Mouse (Mus musculus) C2C12 (cell line): ENCODE results near the gene Klf3. TPM values are rescaled to one million over a fixed set of nuclear protein-coding genes. Genes with fewer than 3 reads are reported as not detected.

Experiments
- H3K27me3 ChIP-seq: one replicate; pipeline ENCODE4 v1.6.1; 2011; ENCODE audit not compliant: control insufficient read depth, insufficient read depth, insufficient read length
- H3K36me3 ChIP-seq: one replicate; pipeline ENCODE4 v1.6.1; 2011; ENCODE audit not compliant: control insufficient read depth, insufficient read depth
- H3K4me3 ChIP-seq: one replicate; pipeline ENCODE4 v1.5.1; 2011; ENCODE audit warnings: mild to moderate bottlenecking, control low read depth; ENCODE audit not compliant: poor library complexity, insufficient read depth, severe bottlenecking
- H3K79me2 ChIP-seq: one replicate; pipeline ENCODE4 v1.6.1; 2011; ENCODE audit not compliant: control insufficient read depth, insufficient read depth
- H3K79me3 ChIP-seq: one replicate; pipeline ENCODE4 v1.6.1; 2011; ENCODE audit warnings: low read depth, control low read depth
- H3ac ChIP-seq: one replicate; pipeline ENCODE3; 2011; ENCODE audit warnings: low read depth; ENCODE audit not compliant: control insufficient read depth, insufficient read length
- CEBPB ChIP-seq: IDR thresholded peaks from one replicate; pipeline ENCODE4 v1.6.1; 2011; ENCODE audit warnings: low read depth, mild to moderate bottlenecking, control low read depth, moderate library complexity
- CTCF ChIP-seq: IDR thresholded peaks from one replicate; pipeline ENCODE4 v1.5.1; 2011; ENCODE audit not compliant: control insufficient read depth, insufficient read depth, insufficient read length
- FOSL1 ChIP-seq: IDR thresholded peaks from one replicate; pipeline ENCODE4 v1.8.0; 2011; ENCODE audit warnings: mild to moderate bottlenecking, low read length; ENCODE audit not compliant: poor library complexity, insufficient read depth, severe bottlenecking
- MAX ChIP-seq: IDR thresholded peaks from one replicate; pipeline ENCODE4 v1.6.1; 2011; ENCODE audit warnings: mild to moderate bottlenecking, control low read depth
- MYOD1 ChIP-seq: IDR thresholded peaks from one replicate; pipeline ENCODE4 v1.6.1; 2011; ENCODE audit warnings: low read depth; ENCODE audit not compliant: control insufficient read depth, insufficient read length
- MYOG ChIP-seq: IDR thresholded peaks from one replicate; pipeline ENCODE4 v1.6.1; 2011; ENCODE audit not compliant: control insufficient read depth, insufficient read length; ENCODE audit errors: extremely low read depth
- USF1 ChIP-seq: IDR thresholded peaks from one replicate; pipeline ENCODE4 v1.6.1; 2011; ENCODE audit warnings: low read depth, mild to moderate bottlenecking, control low read depth, moderate library complexity
- polyA plus RNA-seq: library from polyadenylated mRNA; unstranded; fragments of >200 nt; fragmentation: generic; extraction: Trizol; gene quantifications from one replicate; pipeline ENCODE4 v1.2.1, GENCODE M21; 2012; ENCODE audit warnings: missing spikeins

Gene Klf3
- polyA plus RNA-seq, 1 experiment: 9.5 TPM

DNA sequence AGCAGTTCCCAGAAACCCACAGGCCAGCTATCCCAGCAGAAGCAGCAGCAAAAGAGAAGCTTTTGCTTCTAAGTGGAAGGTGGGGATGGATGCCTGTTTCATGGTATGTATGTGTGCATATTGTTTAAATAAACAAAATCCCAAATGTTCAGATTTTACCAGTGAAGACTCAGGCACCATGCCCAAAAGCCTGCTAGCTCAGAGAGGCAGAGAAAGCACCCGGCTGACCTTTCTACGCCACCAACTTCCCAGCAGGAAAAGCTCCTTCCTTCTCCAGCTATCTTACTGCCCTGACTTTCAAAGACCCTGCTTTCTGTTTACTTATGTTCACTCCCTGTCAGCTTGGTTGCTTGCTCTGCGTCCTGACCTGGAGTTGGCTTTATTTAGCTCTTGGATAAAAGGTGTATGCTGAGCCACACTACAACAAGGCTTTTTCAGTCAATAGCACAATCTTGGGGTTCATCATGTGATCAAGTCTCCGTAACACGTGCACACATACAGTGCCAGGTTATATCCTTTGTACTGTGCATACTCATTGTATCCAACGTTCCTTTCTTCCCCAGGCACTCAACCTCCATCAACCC lies 35.9 kb downstream of the Klf3 start:
- Histone ChIP-seq H3K36me3 (no peaks in the 10 kb centered on the region), H3K79me2 (no peaks in the 10 kb centered on the region), H3K27me3 (no peaks in the 10 kb centered on the region), H3ac (no peak overlapping the region), H3K4me3 (no peak overlapping the region), H3K79me3 (no peaks in the 10 kb centered on the region)
- TF ChIP-seq MAX: no peak
- no peak for TF ChIP-seq CTCF
- no peak for TF ChIP-seq MYOG
- TF ChIP-seq FOSL1: no peak

DNA sequence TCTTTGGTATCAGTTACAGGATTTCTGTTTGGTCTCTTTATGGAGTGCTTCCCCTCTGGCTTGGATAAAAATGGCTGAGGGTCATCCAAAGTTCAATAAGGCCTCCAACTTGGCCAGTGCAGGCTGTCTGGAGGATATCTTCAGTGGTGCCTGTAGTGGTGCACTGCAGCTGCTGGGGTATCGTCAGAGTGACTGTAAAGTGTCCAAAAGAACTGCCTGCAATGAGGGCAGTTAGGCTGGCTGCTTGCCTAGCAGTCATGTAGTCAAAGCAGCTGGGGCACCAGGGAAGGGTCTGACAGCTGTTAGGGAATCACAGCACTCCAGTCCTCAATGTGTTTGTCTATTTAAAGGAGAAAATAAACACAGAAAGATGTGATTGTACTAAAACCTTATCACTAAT lies 36.9 kb downstream of the Klf3 start:
- Histone ChIP-seq H3K27me3 (no peaks in the 10 kb centered on the region), H3K79me2 (no peaks in the 10 kb centered on the region), H3K79me3 (no peaks in the 10 kb centered on the region), H3ac (no peak overlapping the region), H3K36me3 (no peaks in the 10 kb centered on the region), H3K4me3 (no peak overlapping the region)
- TF ChIP-seq MAX (no peak), CEBPB (no peak), FOSL1 (no peak), MYOD1 (no peak), USF1 (no peak), CTCF (no peak), MYOG (no peak)

DNA sequence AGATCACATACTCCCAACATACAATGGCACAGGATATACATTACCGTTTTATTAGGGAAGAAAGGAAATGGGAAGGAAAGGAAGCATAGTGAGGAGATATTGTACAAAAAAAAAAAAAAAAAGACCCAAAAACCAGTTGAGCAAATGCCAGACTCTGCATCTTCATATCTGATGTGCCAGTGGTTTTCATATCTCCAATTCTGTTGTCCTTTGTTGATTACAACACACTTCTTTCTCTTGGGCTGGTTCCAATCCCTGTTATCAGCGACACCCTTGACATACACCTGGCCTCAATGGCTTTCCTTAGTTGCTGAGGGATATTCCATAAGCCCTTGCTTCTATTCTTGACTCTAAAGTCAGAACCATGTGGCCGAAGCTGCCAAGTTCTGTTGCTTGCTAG lies 41.4 kb downstream of the Klf3 start:
- Histone ChIP-seq H3K27me3 (no peaks in the 10 kb centered on the region), H3K36me3 (no peaks in the 10 kb centered on the region), H3K79me3 (no peaks in the 10 kb centered on the region), H3K79me2 (no peaks in the 10 kb centered on the region), H3ac (no peak overlapping the region), H3K4me3 (no peak overlapping the region)
- no peak for TF ChIP-seq CEBPB
- no peak for TF ChIP-seq USF1

DNA sequence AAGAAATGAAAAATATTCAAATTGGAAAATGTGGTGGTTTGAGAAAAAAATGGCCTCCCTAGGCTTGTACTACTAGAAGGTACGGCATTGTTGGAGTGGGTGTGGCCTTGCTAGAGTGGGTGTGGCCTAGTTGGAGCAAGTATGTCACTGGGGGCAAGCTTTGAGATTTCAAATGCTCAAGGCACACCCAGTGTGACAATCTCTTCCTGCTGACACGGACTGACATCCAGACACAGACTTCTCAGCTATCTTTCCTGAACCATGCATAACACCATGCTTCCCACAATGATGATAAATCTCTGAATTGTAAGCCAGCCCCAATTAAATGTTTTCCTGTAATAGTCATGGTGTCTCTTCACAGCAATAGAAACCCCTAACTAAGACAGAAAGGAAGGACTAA lies 44.1 kb downstream of the Klf3 start:
- no peaks in the 10 kb centered on the region for H3K79me3 ChIP-seq
- H3K4me3 ChIP-seq: no peak overlapping the region
- H3ac ChIP-seq: no peak overlapping the region
- H3K27me3 ChIP-seq: no peaks in the 10 kb centered on the region
- no peaks in the 10 kb centered on the region for H3K79me2 ChIP-seq
- TF ChIP-seq MYOD1: no peak
- H3K36me3 ChIP-seq: no peaks in the 10 kb centered on the region

DNA sequence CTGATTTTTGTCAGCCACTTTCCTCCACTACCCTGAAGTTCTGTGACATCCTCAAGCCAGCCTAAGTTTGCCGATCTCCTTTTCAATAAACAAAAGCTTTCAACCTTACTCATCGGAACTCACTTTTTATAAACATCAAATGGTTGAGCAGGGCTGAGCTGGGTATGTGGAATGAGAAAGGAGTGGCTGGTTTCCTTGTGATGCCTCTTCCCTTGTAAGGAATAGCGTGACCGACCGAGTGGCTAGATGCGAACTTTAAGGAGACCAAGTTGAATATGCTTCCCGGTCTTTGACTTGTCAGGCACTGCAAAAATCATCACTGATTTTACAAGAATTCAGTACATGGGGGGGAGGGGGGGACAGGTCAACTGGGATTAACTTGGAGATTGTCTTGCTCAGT lies 46.7 kb downstream of the Klf3 start:
- Histone ChIP-seq H3K79me2 (no peaks in the 10 kb centered on the region), H3K36me3 (no peaks in the 10 kb centered on the region), H3ac (no peak overlapping the region), H3K79me3 (no peaks in the 10 kb centered on the region), H3K4me3 (no peak overlapping the region), H3K27me3 (no peaks in the 10 kb centered on the region)
- no peak for TF ChIP-seq MYOG
- TF ChIP-seq CTCF: no peak
- TF ChIP-seq FOSL1: no peak
- TF ChIP-seq MAX: no peak
- TF ChIP-seq CEBPB: no peak
- no peak for TF ChIP-seq USF1
- TF ChIP-seq MYOD1: no peak

DNA sequence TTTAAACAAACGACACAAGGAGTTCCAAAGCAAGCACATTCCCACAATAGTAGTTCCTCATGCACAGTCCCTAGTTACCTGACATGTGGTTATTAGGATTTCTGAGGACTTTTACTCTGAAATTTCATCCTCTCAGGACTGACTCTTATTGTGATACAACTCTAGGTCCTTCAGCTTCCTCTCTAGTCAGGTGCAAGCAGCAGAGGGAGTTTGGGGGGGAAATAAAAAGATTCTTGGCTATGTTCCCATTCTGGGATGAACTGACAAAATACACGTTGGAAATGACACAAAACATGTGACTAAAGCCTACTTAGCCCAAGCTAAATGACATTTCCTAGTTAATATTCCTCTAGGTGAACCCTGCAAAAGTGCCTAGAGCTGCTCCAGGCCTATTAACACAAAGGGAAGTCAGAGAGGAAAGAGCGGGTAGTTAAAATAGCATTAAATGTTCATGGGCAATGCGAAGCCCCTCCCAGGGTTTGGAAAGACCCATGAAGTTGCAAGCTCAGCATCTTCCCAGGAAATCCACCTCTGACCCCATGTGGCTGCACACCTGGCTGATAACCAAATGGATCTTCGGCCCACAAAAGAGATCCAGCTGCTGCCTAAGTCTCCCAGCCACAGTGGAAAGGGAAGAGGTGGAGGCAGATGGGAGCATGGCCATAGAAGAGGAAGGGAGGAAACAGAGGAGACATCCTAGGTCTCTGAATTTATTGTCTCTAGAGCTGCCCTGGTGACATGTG lies 49.6 kb downstream of the Klf3 start:
- no peak overlapping the region for H3ac ChIP-seq

More for the DNA sequence above, 49.6 kb downstream of the Klf3 start:
- Histone ChIP-seq H3K36me3 (no peaks in the 10 kb centered on the region), H3K27me3 (no peaks in the 10 kb centered on the region), H3K79me3 (no peaks in the 10 kb centered on the region), H3K4me3 (no peak overlapping the region), H3K79me2 (no peaks in the 10 kb centered on the region)
- TF ChIP-seq MYOG (no peak), CEBPB (no peak), MYOD1 (no peak), CTCF (no peak), MAX (no peak), FOSL1 (no peak), USF1 (no peak)
